Mouse (Mus musculus): ENCODE results near the gene Rif1. TPM values are rescaled to one million over a fixed set of nuclear protein-coding genes. Genes with fewer than 3 reads are reported as not detected.

The Rif1 gene
- 10 to 100 TPM; 12.3 to 17.0 (median 13.6) TPM for total RNA-seq (2022)

GRCm38 (mm10) chr2:52072491-52073140, at the start of gene Rif1:
Rif1 (plus strand) TSS chr2:52072832.
- peak; percentile 72 to 73 for DNase-seq (ENCODE audit: low spot score in 2 of 2)

GRCm38 (mm10) chr2:52027061-52027460, 45.6 kb upstream of the Rif1 start:
- no peak for DNase-seq (ENCODE audit: low spot score in 2 of 2)

DNA sequence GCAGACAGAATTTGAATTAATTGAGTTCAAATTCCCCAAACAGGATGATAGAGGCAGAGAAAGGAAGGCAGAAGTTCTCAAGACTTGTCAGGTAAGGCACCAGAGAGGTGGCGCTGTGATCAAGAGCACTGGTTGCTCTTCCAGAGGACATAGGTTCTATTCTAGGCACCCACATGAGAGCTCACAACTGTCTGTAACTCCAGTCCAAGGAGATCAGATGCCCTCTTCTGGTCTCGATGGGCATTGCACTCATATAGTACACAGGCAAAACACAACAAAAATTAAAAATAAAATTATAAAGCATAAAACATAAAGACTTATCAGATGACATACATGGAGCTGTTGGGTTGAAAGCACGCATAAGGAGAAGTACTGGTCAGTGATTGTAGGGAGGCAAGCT, 43.2 kb upstream of the Rif1 start:
- DNase-seq (ENCODE audit: low spot score in 2 of 2): no peak

GRCm38 (mm10) chr2:52031491-52031890, 41.1 kb upstream of the Rif1 start:
- no peak for DNase-seq (ENCODE audit: low spot score in 2 of 2)

DNA sequence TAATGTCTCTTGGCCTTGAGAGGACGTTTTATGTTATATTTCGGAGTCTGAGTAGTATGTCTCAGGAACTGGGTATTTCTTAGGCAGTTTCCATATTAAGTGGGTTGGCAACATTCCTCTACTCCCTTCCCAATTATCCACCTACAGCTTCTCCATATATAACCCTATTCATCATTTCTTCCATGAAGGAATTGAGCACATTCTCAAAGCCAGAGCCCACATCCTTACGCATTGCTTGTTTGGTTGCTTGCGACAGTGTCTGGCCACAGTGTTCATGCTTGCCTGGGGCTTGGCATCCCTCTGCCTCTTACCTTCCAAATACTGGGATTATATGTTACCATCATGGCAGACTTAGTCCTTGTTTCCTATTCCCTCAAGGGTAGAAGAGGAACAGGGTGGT, 38.0 kb upstream of the Rif1 start:
- no peak for DNase-seq (ENCODE audit: low spot score in 2 of 2)

DNA sequence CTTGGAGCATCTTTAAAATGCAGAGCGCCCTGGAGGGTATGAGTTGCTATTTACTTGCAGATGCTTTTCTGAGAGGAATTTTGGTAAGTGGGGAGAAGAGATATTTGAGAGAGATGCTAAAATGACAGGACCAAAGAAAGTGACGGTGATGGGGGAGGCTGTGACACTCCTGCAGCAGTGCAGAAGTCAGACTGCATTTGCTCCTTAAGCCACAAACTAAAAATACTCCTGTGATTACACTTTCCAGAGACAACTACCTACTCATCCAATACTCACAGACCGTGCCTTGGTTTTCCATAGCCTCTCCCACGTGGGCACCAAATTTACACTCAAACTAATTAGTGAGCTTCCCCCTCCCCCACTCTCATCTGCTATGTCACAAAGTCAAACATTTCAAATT, 37.5 kb upstream of the Rif1 start:
- no peak for DNase-seq (ENCODE audit: low spot score in 2 of 2)

DNA sequence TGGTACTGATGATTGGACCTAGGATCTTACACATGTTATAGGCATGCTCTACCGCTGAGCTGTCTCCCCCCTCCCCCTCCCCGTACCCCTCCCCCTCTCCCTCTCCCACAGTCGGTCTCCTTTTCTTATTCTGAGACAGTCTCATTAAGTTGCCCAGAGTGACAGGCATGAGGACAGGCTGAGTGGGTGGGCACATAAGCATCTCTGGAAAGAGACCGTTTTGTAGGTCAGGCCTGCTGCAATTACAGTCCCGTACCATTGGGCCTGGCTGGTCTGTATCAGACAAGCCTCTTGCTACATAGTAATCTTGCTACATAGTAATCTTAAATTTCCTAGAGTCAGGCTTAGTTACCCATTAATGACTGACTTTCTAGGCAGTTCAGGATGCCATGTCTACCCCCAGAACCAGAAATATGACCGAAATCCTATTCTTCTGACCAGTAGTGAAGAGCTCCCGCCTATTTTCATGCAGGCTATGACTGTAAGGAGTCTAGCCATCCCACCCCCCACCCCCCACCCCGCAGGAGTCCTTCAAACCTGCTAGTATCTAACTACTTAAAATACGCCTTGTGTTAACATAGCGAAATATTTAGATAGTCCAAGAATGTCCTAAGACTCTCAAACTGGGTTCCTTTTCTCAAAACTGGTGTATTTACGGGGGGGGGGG, 35.6 kb upstream of the Rif1 start:
- no peak for DNase-seq (ENCODE audit: low spot score in 2 of 2)

GRCm38 (mm10) chr2:52037882-52038281, 34.8 kb upstream of the Rif1 start, which contains the start of gene Tnfaip6:
Tnfaip6 (plus strand) TSS chr2:52038009.
- DNase-seq (ENCODE audit: low spot score in 2 of 2): peak; percentile 49 to 55

DNA sequence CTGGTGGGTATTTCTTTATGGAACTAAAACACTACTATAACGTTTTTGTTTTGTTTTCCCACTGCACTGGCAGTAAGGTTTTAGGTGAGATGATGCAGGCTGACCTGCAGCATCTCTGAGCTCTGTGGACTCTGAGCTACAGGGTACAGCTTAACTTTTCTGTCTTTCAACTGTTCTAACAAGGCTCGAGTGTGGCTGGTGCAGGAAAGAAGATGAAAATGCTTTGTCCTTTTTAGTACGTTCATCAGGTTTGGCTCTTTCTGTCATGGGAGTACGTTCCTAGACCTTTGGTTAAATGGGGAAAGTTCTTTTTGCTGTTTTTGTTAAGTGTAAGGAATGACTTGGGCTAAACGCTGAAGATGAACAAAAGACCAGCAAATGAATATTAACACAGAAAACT, 34.1 kb upstream of the Rif1 start:
- no peak for DNase-seq (ENCODE audit: low spot score in 2 of 2)

- no peak for DNase-seq (ENCODE audit: low spot score in 2 of 2)
Measured at GRCm38 (mm10) chr2:52039083-52039801, 33.4 kb upstream of the Rif1 start.

- no peak for DNase-seq (ENCODE audit: low spot score in 2 of 2)
Measured at GRCm38 (mm10) chr2:52042132-52042531, 30.5 kb upstream of the Rif1 start.

GRCm38 (mm10) chr2:52042714-52043113, 29.9 kb upstream of the Rif1 start:
- DNase-seq (ENCODE audit: low spot score in 2 of 2): no peak

DNA sequence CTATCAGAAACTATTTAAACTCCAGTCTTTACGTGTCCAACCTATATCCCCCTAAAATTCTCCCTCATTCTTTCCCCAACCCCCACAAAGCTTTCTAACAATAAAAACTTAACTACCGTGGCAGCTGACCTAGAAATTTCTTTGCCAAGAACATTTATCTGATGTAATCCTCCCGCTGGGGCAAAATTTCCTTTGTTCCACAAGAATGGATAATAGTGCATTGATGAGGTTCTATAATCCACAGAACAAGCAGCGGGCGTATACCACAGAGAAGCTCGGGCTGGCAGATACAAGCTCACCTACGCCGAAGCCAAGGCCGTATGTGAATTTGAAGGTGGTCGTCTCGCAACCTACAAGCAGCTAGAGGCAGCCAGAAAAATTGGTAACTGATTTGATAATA, 29.1 kb upstream of the Rif1 start:
- no peak for DNase-seq (ENCODE audit: low spot score in 2 of 2)

DNA sequence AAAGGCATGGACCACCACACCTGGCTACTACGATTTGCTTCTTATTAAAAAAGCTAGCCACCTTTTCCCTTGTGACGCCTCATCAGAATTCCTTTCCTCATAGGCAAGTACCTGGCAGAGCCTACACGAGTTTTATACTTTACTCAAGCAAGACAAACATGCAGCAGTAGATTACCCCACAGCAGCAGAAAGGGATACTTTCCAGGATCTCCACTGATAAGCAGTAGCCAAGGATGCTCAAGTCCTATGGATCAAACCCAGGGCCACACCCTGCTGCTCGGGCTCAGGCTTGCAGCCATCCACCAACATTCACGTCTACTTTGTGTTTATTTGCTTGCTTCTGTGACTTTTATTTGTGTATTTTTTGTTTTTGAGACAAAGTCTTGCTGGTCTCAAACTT, 26.6 kb upstream of the Rif1 start:
- DNase-seq (ENCODE audit: low spot score in 2 of 2): no peak

- DNase-seq (ENCODE audit: low spot score in 2 of 2): no peak
Measured at GRCm38 (mm10) chr2:52050823-52051222, 21.8 kb upstream of the Rif1 start.

- DNase-seq (ENCODE audit: low spot score in 2 of 2): no peak
Measured at GRCm38 (mm10) chr2:52052335-52052734, 20.3 kb upstream of the Rif1 start.

DNA sequence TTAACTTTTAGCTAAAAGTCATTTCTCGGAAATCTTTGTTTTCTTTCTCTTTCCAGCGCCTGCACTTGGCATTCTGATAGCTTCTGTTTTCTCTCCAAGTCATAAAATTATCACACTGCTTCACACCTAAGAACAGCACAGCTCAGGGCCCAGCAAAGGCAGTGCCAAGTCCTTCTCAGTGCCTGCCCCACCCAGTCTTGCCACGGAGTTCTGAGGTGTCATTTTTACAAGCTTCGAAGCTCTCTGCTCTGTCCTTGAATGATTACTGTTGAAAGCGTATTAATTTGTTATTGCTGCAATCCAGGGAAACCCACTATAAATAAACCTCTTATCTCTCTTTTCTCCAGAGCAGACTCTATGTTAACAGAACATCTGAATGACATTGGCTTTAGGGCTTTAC, 19.1 kb upstream of the Rif1 start:
- DNase-seq (ENCODE audit: low spot score in 2 of 2): no peak

DNA sequence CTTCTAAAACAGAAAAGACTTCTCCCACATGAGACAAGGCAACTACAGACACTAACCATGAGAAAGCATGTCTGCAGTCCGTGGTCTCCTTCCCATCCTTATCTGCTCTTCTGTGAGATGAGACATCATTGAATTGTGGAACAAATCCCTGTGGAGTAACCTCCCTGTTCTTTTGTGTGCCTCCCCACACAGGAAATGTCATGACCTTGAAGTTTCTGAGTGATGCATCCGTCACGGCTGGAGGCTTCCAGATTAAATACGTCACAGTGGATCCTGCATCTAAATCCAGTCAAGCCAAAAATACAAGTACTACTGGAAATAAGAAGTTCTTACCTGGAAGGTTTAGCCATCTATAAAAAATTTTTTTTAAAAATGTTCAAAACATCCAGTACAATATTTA, 17.0 kb upstream of the Rif1 start:
- no peak for DNase-seq (ENCODE audit: low spot score in 2 of 2)

DNA sequence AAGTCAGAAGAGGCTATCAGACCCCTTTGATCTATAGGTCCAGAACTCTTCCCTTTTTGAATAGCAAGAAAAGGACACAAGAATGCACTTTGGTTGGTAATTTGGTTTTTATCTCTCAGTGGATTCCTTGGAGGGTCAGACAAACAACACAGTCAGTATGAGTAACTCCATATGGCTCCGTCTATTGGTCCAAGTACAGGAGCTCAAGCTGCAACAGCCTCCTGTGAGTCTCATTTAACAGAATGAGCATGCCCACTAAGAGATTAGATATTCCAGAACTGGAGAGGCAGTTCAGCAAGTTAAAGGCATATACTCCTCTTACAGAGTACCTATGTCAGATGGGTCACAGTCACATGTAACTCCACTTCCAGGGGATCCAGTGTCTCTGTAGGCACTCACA, 15.5 kb upstream of the Rif1 start:
- no peak for DNase-seq (ENCODE audit: low spot score in 2 of 2)

DNA sequence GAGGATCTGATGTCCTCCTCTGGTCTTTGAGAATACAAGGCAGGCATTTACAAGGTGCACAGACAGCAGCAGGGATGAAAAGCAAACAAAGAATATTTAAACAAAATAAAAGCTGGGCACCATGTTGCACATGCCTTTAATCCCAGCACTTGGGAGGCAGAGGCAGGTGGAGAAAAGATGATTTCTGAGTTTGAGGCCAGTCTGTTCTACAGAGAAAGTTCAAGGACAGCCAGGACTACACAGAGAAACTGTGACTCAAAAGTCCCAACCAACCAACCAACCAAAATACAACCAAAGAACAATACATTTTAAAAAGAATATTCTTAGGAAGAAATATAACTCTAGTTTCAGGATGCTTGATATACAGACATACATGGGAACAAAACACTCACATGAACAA, 15.0 kb upstream of the Rif1 start:
- no peak for DNase-seq (ENCODE audit: low spot score in 2 of 2)

DNA sequence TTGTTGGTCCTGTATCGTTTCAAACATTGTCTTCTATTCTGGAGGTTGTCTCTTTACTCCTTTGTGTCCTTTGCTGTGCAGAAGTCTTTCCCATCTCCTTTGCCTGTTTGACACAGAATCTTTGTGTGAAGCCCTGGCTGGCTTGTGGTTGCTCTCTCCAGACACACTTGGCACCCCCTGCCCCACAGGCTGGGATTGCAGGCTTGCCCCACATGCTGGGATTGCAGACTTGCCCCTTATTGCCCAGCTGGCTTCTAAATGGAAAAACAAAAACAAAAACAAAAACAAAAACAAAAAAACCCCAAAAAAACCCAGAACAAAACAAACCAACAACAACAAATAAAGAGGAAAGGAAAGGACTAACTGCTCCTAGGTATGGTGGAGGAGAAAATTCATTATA, 4.0 kb upstream of the Rif1 start:
- no peak for DNase-seq (ENCODE audit: low spot score in 2 of 2)

DNA sequence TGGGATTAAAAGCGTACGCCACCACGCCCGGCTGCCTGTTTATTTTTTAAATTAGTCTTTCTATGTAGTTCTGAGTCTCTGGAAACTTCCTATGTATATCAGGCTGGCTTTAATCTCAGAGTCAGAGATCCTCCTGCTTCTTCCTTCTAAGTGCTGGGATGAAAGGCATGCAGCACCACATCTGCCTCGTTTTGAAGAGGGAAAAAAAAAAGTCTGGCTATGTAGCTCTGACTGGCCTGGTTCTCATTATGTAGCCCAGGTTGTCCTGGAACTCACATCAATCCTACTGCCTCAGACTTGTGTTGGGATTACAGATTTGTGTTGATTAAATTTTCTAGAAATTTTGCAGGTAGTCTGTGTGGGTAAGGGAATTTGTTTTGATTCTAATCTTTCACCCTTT, 1.8 kb upstream of the Rif1 start:
- DNase-seq (ENCODE audit: low spot score in 2 of 2): no peak
